Mouse (Mus musculus) kidney, adult 2 months (tissue): ENCODE data around the gene Smim24. TPM values are rescaled to one million over a fixed set of nuclear protein-coding genes. Genes with fewer than 3 reads are reported as not detected.

Experiments used
- DNase-seq: peaks from one replicate; pipeline ENCODE4 v3.0.0; 2021
- H3K27ac ChIP-seq: fragments of 200-500 bp; 2 replicates; pipeline ENCODE4 v1.5.1; 2012; ENCODE audit warnings: low read depth, low read length, control low read depth, inconsistent platforms; ENCODE audit not compliant: insufficient read depth
- H3K27me3 ChIP-seq: fragments of 200-500 bp; replicated peaks from 2 replicates; pipeline ENCODE4 v1.6.1; 2012; ENCODE audit warnings: mild to moderate bottlenecking, moderate library complexity, low read length, inconsistent platforms; ENCODE audit not compliant: control insufficient read depth, insufficient read depth
- H3K36me3 ChIP-seq: fragments of 200-500 bp; 2 replicates; pipeline ENCODE4 v1.6.1; 2012; ENCODE audit warnings: mild to moderate bottlenecking, moderate library complexity, low read length, inconsistent platforms; ENCODE audit not compliant: control insufficient read depth, insufficient read depth
- H3K4me1 ChIP-seq: fragments of 200-500 bp; 2 replicates; pipeline ENCODE4 v1.6.1; 2011; ENCODE audit warnings: low read length; ENCODE audit not compliant: control insufficient read depth, insufficient read depth
- H3K4me3 ChIP-seq: fragments of 200-500 bp; 2 replicates; pipeline ENCODE4 v1.5.1; 2011; ENCODE audit warnings: mild to moderate bottlenecking, low read depth, low read length, control low read depth; ENCODE audit not compliant: insufficient read depth
- CTCF ChIP-seq: fragments of 200-500 bp; conservative IDR thresholded peaks from 2 replicates; pipeline ENCODE4 v1.5.1; 2011; ENCODE audit warnings: low read depth, mild to moderate bottlenecking, control low read depth, low read length, moderate library complexity, mixed read lengths; ENCODE audit not compliant: insufficient read depth, insufficient read length
- POLR2A ChIP-seq: fragments of 200-500 bp; IDR thresholded peaks from one replicate; pipeline ENCODE4 v1.6.1; 2011; ENCODE audit warnings: low read depth, low read length, control low read depth
- WGBS: fragments of 180-500 bp; shearing (Covaris S2); methylation state at CpG from one replicate; pipeline ENCODE4 v1.1.7; 2018; 5-methylcytosine and 5-hydroxymethylcytosine counted together
- polyA plus RNA-seq: library from polyadenylated mRNA; depleted of rRNA; stranded (reverse); fragments of >200 nt; gene quantifications from 2 replicates; pipeline ENCODE4 v1.2.3, GENCODE M21; 2012

Gene Smim24
- polyA plus RNA-seq, 1 experiment = 694 TPM

GRCm38 (mm10) chr10:81405588-81406201, 12.8 kb downstream of the Smim24 start:
- 0 out of 2 replicates have a peak overlapping the region, but pooled peaks have one; percentile 9 for H3K27ac ChIP-seq
- H3K36me3 ChIP-seq = peaks cover 4% of the 10 kb centered on the region
- 55% methylated on average over 13 of the region's 13 CpGs for WGBS
- TF ChIP-seq POLR2A (no peak), CTCF (peak; percentile 70)
- DNase-seq = peak; percentile 67
- H3K4me3 ChIP-seq = no peak overlapping the region
- H3K4me1 ChIP-seq = peaks cover 45% of the 10 kb centered on the region
- H3K27me3 ChIP-seq = no peaks in the 10 kb centered on the region

GRCm38 (mm10) chr10:81406504-81407440, 13.9 kb downstream of the Smim24 start:
- Histone ChIP-seq H3K27ac (peak overlapping the region; percentile 92), H3K4me1 (peaks cover 49% of the 10 kb centered on the region), H3K4me3 (peak overlapping the region; percentile 21), H3K27me3 (no peaks in the 10 kb centered on the region), H3K36me3 (peaks cover 3% of the 10 kb centered on the region)
- WGBS = 54% methylated on average over 24 of the region's 24 CpGs
- TF ChIP-seq CTCF = no peak
- no peak for TF ChIP-seq POLR2A
- DNase-seq = no peak

- 20% methylated on average over 31 of the region's 31 CpGs for WGBS
- H3K4me3 ChIP-seq = peak overlapping the region; percentile 21
- DNase-seq = peak; percentile 96
- peaks cover 51% of the 10 kb centered on the region for H3K4me1 ChIP-seq
- H3K27me3 ChIP-seq = no peaks in the 10 kb centered on the region
- peaks cover 3% of the 10 kb centered on the region for H3K36me3 ChIP-seq
- no peak for TF ChIP-seq CTCF
- no peak for TF ChIP-seq POLR2A
- peak overlapping the region; percentile 92 for H3K27ac ChIP-seq
Observed at GRCm38 (mm10) chr10:81407539-81408423, 14.9 kb downstream of the Smim24 start.

- no peak for DNase-seq
- 41% methylated on average over 13 of the region's 13 CpGs for WGBS
- peak overlapping the region; percentile 92 for H3K27ac ChIP-seq
- TF ChIP-seq CTCF (no peak), POLR2A (no peak)
- H3K4me3 ChIP-seq = no peak overlapping the region
- H3K36me3 ChIP-seq = peaks cover 2% of the 10 kb centered on the region
- H3K4me1 ChIP-seq = peaks cover 55% of the 10 kb centered on the region
- no peaks in the 10 kb centered on the region for H3K27me3 ChIP-seq
Observed at GRCm38 (mm10) chr10:81408424-81408729, 15.5 kb downstream of the Smim24 start.

GRCm38 (mm10) chr10:81408871-81409291, 16.0 kb downstream of the Smim24 start:
- DNase-seq = peak; percentile 96
- Histone ChIP-seq H3K4me1 (peaks cover 59% of the 10 kb centered on the region), H3K4me3 (no peak overlapping the region), H3K27ac (peak overlapping the region; percentile 92), H3K36me3 (peaks cover 2% of the 10 kb centered on the region; the same call in 1 of the 2 replicates), H3K27me3 (no peaks in the 10 kb centered on the region)
- WGBS = 13% methylated on average over 9 of the region's 9 CpGs
- no peak for TF ChIP-seq POLR2A
- peak; percentile 96 for TF ChIP-seq CTCF

GRCm38 (mm10) chr10:81409330-81409729, 16.5 kb downstream of the Smim24 start:
- Histone ChIP-seq H3K27ac (peak overlapping the region; percentile 97), H3K27me3 (no peaks in the 10 kb centered on the region), H3K36me3 (peaks cover 2% of the 10 kb centered on the region; the same call in 1 of the 2 replicates), H3K4me3 (no peak overlapping the region), H3K4me1 (peaks cover 63% of the 10 kb centered on the region)
- WGBS = 39% methylated on average over 8 of the region's 8 CpGs
- DNase-seq = no peak
- no peak for TF ChIP-seq CTCF
- no peak for TF ChIP-seq POLR2A
